Mouse (Mus musculus): ENCODE results near the gene Lalba.
A peak's percentile ranks its signal among the peaks of the same experiment; 100 is the strongest.
"Not testable (repeated sequence)": the region's sequence is repeated elsewhere in the genome, so short reads cannot be mapped to it uniquely, and the experiment has no call there.

The Lalba gene

GRCm38 (mm10) chr15:98482701-98483100 is at the start of gene Lalba:
Gene Lalba, minus strand, starts transcription at chr15:98482721.
- no peak for DNase-seq (ENCODE audit: low spot score)

DNA sequence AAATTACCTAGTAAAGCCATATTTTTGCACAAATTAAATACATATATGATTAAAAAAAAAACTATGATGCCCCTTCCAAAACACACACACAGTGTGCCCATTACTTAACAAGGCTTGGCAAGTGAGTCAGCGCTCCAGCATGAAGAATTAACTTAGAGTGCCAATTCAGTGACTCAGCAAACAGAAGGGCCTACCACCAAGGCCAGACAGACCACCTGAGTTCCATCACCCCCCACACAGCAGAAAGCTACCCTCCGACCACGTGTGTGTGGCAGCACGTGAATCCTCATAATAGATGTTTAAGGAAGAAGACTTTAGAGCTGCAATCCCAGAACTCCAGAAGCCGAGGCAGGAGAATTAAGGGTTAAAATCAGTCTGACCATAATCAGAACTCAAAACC is 49.8 kb upstream of the Lalba start:
- peak; percentile 59 for DNase-seq (ENCODE audit: low spot score)

- no peak for DNase-seq (ENCODE audit: low spot score)
These were observed 45.6 kb upstream of the Lalba start for GRCm38 (mm10) chr15:98528066-98528563.

GRCm38 (mm10) chr15:98527056-98527771 is 44.7 kb upstream of the Lalba start:
- DNase-seq (ENCODE audit: low spot score) = peak; percentile 49

DNA sequence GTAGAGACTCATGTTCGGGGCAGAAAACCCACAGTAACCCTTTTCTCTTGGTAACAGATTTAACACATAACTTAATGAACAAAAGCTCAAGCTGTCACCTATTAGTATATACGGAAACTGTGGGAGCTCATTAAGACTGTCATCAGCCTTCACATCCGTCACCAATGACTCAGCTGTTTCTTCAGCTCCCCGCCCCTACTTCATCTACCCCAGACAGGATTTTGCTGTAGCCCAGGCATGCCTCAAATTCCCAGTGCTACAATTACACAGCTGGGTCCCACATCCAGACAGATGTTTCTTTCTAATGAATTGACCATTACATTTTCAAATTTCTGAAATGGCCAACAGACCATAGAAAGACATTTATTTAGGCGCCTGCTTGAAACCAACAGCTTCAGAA is 43.5 kb upstream of the Lalba start:
- peak; percentile 34 for DNase-seq (ENCODE audit: low spot score)

DNA sequence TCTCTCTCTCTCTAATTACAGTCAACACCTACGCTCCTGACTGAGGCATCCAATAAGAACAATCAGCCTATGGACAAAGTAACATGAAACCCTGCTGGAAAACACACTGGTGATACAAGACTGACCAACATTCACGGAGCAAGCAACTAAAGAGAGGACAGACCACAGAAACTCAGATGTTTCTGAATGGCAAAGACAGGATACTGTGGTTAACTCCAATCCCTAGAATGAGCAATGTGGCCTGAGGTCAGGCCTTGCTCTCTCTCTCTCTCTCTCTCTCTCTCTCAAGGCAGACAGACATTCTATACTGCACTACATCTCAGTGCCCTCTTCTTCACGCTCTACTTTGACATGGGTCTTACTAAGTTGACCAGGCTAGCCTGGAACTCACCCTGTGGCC is 38.7 kb upstream of the Lalba start:
- DNase-seq (ENCODE audit: low spot score) = no peak

DNA sequence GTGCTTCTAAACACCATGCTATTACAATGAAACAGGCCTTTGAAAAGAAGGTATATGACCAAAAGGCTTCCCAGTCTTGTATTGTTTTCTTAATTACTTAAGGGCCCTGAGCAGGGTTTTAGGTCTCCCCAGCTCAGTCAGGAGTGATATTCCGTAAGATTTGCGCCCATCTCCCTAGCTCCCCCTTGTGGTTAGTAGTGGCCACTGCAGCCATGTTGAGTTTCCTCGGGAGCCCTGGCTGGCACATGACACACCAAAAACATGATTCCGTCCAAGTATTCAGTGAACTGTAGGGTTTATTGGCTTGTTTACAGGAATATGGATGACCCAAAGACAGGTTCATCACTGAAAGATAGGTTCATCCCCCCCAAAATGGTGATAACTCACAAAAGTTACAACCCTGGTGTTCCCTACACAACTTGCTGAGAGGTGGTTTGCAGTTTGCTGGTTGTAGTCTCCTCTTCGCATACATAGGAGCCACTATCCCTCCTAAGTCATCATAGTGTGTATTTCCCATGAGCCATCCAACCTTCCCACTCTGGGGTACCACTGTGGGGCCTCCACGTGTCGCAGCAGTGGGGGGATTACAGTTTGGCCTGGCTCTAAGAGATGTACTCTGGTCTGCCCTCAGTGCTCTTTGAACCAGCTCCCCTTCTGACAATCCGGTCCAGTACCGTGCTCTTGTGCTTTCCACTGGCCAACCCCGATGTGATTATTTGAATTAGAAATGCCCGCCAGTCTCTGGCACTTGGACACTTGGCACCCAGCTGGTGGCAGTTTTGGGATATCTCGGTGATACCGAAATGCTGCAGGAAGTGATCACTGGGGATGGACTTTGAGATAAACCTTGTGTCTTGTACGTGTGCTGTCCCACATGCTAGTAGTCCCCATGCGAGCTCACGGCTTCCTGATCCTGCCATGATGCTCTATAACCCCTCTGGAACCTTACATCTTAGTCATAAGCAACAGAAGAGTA is 35.1 kb upstream of the Lalba start:
- peak; percentile 73 for DNase-seq (ENCODE audit: low spot score)

GRCm38 (mm10) chr15:98514845-98515244 is 32.3 kb upstream of the Lalba start:
- DNase-seq (ENCODE audit: low spot score) = not testable (repeated sequence)

DNA sequence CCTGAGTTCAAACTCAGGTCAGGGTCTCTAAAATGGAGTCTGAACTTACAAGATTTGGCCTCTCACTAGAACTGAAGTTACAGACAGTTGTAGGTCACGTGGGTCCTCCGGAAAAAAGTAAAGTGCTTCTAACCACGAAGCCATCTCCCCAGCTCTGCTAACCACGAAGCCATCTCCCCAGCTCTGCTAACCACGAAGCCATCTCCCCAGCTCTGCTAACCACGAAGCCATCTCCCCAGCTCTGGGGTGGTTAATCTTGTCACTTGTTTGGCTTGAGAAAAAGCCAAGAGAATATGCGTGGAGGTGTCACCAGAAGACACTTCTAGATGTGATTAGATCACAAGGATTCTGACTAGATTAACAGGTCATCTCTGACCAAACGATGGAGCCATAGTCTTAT is 31.6 kb upstream of the Lalba start:
- DNase-seq (ENCODE audit: low spot score) = no peak

GRCm38 (mm10) chr15:98513676-98514075 is 31.2 kb upstream of the Lalba start:
- not testable (repeated sequence) for DNase-seq (ENCODE audit: low spot score)

DNA sequence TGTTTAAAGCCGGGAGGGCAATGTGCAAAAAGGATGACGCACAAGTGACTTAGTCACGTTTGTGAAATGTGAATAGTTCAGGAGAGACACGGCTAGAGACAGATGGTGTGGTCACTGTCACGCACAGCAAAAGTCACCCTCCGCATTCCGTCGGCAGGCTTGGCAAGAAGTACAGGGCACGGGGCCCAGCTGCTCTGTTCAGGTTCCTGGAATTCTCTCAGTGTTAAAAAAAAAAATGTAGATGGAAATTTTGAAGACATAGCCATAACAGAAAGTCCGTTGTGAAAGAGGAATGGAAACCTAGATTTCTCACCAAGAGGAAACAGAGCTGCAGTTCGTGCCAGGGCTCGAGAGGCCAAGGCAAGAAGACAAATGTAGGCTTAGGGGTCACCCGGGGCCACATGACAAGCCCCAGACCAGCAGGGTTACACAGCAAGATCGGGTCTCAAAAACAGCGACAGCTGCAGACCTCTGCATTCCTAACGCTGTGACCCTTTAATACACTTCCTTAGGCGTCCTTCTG is 30.3 kb upstream of the Lalba start:
- peak; percentile 56 for DNase-seq (ENCODE audit: low spot score)

- no peak for DNase-seq (ENCODE audit: low spot score)
These were observed 29.7 kb upstream of the Lalba start for GRCm38 (mm10) chr15:98512232-98512631.

GRCm38 (mm10) chr15:98511386-98511928 is 28.9 kb upstream of the Lalba start:
- DNase-seq (ENCODE audit: low spot score) = peak; percentile 50

GRCm38 (mm10) chr15:98510438-98511385 is 28.2 kb upstream of the Lalba start:
- DNase-seq (ENCODE audit: low spot score) = peak; percentile 93

GRCm38 (mm10) chr15:98509387-98509786 is 26.9 kb upstream of the Lalba start:
- no peak for DNase-seq (ENCODE audit: low spot score)

- DNase-seq (ENCODE audit: low spot score) = no peak
These were observed 24.8 kb upstream of the Lalba start for GRCm38 (mm10) chr15:98507321-98507720.

DNA sequence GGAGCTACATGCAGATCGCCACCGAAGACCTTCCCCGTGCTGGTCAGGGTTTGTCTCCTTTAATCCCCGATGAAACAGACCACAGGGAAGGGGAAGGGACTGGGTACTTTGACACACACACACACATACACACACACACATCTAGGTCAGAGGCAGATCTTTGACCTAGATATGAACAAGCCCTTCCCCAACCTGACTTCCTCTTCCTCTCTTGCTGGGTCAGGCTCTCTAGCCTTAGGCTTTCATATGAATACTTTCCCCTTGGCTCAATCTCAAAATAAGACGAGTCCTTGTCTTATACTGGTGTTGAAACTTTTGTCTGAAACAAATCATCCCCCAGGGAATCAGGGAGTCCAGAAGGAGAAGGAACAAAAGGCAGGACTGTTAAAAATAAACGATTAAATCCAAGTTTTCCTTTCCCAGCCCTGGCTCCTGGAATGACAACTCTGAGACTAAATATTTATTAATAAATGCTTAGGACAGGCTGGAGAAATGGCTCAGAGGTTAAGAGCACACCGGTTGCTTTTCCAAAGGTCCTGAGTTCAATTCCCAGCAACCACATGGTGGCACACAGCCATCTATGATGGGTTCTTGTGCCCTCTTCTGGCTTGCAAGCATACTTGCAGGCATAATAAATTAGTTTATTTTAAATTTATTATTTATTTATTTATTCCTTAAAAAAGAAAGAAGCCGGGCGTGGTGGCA is 23.9 kb upstream of the Lalba start:
- no peak for DNase-seq (ENCODE audit: low spot score)

GRCm38 (mm10) chr15:98504514-98504913 is 22.0 kb upstream of the Lalba start:
- peak; percentile 73 for DNase-seq (ENCODE audit: low spot score)

- no peak for DNase-seq (ENCODE audit: low spot score)
These were observed 20.8 kb upstream of the Lalba start for GRCm38 (mm10) chr15:98503317-98503716.

- DNase-seq (ENCODE audit: low spot score) = no peak
These were observed 15.1 kb upstream of the Lalba start for GRCm38 (mm10) chr15:98497631-98498030.

All from MN1 (cell line).